Mouse (Mus musculus) left cerebral cortex, adult 18-20 months (tissue): ENCODE results near the gene Fcgbp. TPM values are rescaled to one million over a fixed set of nuclear protein-coding genes. Genes with fewer than 3 reads are reported as not detected.
"Not testable (repeated sequence)": the region's sequence is repeated elsewhere in the genome, so short reads cannot be mapped to it uniquely, and the experiment has no call there.

Experiments used
- DNase-seq, 2 experiments: peaks; one replicate each; pipeline ENCODE4 v3.0.0; 2021 to 2022; ENCODE audit warnings: low spot score in 2 of 2, mixed read lengths in 1 of 2
- total RNA-seq, 2 experiments: library from RNA; stranded (reverse); gene quantifications; 2 replicates each; pipeline ENCODE4 v1.2.3; 2021

The Fcgbp gene
- total RNA-seq, 2 experiments from 2014 or later, result 0.30 to 0.58 TPM

DNA sequence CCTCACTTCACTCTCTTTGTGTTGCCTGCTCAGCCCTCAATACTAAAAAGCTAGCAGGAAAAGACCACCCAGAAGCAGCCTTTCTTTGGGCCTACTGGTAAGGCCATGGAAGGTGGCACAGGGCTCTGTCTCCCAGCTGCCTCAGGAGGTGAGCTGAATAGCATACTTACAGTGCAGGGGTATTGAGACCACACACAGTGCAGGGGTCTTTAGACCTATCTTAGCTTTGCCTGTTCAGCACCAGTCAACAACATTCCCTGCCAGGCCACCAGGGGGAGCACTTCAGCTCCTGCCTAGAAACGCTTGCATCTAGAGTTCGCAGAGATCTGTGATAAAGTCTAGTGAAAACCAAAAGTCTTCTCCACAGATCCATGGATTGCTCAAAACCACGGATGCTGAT, 77.2 kb downstream of the Fcgbp start:
- peak; percentile 42 to 65 for DNase-seq

DNA sequence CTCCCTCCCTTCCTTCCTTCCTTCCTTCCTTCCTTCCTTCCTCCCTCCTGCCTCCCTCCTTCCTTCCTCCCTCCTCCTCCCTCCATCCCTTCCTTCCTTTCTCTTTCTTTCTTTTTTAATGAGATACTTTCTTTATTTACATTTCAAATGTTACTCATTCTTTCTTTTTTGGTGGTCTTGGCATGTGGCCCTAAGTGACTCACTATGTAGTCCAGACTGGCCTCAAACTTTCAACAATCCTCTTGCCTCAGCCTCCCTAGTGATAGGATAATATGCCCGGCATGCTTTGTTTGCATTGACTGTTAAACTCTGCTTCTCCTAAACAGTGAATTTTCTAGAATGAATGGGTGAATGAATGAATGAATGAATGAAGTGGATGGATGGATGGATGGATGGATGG, 78.8 kb downstream of the Fcgbp start:
- DNase-seq, result no peak

DNA sequence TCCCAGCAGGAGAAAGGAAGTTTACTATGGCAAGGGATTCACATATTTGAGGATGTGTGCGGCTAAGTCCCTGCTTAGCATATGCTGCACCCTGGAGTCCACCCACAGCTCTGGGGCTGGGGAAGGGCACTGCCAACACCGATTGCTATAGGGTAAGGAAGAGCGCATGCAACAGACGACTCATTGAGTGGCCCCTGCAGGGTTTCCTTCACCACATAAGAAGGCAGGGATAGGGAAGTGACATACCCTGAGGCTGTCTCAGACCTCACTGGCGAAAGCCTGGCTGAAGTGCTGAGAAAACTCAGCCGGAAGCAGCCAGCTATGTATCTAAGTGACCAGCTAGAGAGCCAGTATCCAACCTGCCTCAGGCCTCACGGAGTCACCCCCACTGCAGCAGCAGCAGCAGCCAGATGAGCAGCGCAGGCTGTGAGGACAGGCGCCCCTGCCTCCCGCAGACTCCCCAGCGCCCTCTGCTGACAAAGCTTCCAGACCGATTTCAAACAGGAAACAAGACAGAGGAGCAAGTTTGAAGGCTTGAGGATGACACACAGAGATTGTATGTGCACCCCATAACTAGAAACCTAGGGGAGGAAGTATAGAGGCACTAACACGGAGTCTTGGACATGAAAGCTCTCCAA, 80.7 kb downstream of the Fcgbp start:
- peak; percentile 49 to 59 for DNase-seq

DNA sequence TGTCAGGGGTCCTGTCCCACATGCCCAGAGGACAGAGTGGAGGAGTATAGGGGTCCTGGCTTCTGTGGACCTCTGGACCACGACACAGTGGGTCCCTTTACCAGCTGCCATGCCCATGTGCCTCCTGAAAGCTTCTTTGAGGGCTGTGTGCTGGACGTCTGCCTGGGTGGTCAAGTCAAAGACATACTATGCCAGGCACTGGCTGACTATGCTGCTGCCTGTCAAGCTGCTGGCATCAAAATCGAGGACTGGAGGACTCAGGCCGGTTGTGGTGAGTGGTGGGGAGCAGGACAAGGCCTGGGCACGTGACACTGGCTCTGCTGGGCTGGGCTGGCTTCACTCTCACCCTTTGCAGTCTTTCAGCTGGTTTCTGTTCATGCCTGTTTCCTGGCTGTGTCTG, 82.6 kb downstream of the Fcgbp start:
- not testable (repeated sequence) for DNase-seq

DNA sequence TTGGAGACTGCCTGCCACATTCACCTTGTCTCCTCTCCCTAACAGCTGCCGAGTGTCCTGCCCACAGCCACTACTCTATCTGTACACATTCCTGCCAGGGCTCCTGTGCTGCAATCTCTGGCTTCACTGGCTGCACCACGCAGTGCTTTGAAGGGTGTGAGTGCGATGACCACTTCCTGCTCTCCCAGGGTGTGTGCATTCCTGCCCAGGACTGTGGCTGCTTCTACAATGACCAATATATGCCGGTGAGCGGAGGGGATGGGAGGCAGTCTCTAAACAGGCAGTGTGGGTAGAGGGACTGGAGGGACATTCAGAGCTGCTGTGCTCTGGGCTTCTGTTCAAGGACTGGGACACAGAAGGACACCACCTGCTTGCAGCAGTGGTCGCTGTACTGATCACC, 88.3 kb downstream of the Fcgbp start:
- DNase-seq, result no peak

DNA sequence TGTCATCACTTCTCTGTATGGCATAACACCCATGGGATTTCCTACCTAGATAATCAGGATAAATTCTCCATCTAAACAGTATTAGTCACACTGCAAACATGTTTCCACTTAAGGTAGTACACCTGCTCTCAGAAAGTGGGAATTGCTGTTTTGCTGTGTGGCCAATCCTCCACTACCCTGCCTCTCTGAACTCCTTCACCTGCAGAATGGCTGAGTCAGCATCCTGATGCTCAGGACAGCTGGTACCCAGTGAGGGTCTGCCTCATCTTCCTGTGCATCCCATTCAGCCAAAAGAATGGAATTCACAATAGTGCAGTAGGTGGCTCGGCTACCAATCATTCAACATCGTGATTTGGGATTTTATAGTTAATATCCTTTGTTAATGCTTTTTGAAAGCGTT, 88.9 kb downstream of the Fcgbp start:
- no peak for DNase-seq

DNA sequence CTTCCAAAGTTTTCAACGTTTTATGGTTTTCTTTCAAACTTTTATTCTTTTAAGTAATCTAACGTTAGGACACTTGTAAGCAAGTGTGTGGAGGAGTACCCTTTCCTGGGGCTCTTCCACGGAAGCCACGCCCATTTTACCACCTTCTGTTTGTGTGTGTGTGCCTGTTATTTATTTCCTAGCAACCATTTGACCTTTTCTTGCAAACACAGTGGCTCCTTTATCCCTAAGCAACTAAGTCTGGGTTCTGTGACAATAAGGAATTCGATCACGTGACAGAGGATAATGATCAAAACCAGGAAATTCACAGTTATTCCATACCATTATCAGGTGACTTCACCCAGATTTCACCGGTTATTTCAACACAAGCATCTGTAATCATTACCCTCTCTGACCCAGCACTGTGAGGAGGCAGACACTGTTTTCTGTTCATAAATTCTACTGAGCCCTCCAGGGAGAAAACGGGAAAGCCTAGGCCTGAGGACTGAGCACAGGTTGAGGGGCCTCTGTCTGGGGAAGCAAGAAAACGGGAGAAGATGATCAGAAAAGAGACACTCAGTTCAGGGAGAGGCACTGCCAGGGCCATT, 90.2 kb downstream of the Fcgbp start:
- DNase-seq, result no peak

DNA sequence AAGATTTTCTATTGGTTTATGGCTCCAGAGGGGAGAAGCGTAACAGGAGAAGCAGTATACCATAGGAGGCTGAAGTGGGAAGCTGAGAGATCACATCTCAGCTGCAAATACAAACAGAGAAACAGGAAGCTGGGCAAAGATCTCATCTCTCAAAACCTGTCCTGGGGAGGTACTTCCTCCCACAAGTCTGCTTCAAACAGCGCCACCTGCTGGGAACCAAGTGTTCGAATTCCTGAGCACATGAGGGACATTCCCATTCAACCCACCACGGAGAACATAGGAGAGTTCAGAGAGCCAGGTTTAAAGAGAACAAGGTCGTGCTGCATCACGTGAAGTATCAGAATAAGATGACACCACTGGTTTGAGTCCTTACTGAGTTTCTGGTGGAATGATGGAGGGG, 94.4 kb downstream of the Fcgbp start:
- no peak for DNase-seq

DNA sequence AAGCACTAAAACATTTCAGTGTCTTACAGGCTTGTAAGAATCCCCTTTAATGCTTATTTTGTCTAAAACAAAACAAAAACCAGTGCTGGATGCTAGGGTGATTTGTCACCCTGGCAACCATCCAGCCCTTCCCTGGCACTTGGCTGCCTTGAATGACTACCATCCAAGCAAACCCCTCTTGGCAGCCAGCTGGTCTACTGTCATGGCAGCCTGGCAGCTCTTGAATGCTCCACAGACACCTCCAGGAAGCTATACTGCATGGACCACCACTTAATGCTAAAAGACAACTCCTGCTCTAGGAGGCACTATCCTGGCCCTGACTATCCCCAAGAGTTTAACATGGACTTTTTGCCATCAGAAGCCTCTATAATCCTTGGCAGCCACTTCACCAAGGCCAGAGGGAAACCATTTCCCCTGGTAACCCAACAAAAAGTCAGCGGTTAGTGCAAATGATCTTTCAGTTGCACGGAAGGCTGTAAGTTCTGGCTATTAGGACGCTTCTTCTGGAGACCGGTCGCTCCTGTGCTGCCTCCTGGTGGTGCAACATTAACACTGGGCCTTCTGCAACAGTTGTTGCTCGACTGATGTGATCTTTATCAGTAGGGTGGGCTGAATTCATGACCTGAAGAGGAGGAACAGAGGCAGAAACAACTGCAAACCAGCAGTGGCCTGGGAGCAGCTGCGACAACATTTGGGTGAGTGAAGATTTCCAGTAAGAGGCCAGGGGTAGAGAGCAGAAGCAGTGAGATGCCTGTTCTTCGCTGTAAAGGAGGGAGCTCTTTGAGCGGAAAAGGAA, 97.5 kb downstream of the Fcgbp start:
- peak; percentile 49 to 51 for DNase-seq

DNA sequence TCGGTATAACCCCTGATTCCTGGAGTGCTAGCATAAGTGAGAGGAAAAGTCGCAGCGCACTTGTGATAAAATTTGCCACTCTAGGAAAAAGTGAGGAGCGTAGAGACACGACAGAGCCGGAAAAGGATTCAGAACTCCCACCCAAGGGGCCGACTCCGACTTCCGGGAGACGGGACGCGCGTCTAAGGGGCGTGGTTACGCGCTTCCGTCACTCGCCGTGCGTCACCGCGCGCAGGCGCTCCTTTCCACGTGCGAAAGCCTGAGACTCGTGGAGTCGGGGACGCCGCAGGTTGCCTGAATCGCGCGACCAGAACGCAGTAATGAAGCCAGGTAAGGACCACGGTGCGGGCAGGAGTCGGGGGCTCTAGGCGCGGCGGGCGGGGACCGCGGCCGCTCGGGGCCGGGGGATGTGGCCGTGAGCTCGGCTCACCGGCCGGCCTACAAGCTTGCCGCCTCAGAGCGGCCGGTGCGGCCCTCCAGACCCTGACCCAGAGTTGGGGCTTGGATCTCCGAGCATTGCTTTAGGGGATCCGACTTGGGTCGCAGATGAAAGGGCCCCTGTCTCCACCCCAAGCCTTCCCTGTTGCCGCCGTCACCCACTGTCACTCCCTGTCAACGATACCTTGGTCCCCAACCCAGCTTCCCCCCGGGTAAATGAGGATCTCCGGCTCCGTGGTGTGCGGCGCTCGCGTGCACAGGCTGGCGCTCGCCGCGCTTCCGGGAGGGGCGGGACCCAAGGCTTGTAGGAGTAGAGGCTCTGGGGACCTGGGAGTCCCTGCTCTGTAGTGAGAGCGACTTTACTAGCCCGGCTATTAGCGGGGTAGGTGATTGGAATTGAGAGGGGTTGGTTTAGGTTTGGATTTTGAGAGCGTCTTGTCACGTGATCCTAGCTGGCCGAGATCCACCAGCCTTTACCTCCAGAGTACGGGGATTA, 98.7 kb downstream of the Fcgbp start, which contains the start of gene Fbl:
Gene Fbl, plus strand, starts transcription at position 222 of the 934 bp plus-strand sequence.
- peak; percentile 90 to 93 for DNase-seq

Other genes starting within 250 kb of the Fcgbp start
- 1 to 10 TPM; 5.1 to 5.6 TPM for gene Zfp59, start 232.6 kb upstream of the Fcgbp start, total RNA-seq
- 1 to 10 TPM in 1 of 2 experiments, under 1 TPM in 1; 0.96 to 1.3 TPM for gene Zfp607a, start 213.7 kb upstream of the Fcgbp start, total RNA-seq
- gene Zfp974, start 141.8 kb upstream of the Fcgbp start, total RNA-seq, result 10 to 100 TPM; 15.0 to 17.5 TPM
- 10 to 100 TPM; 21.4 to 22.0 TPM for gene Zfp780b, start 92.1 kb upstream of the Fcgbp start, total RNA-seq
- 1 to 10 TPM; 7.1 to 7.5 TPM for gene Zfp850, start 57.1 kb upstream of the Fcgbp start, total RNA-seq
- 100 to 1,000 TPM; 126 to 128 TPM for gene Psmc4, start 21.1 kb upstream of the Fcgbp start, total RNA-seq
- gene 9530053A07Rik, start 58.2 kb downstream of the Fcgbp start, total RNA-seq, result under 1 TPM in 1 of 2 experiments, not detected in 1; 0.09 TPM
- gene Fbl, start 98.5 kb downstream of the Fcgbp start, total RNA-seq, result 10 to 100 TPM; 47.8 to 60.2 TPM
- 10 to 100 TPM; 39.6 to 40.6 TPM for gene Dyrk1b, start 108.2 kb downstream of the Fcgbp start, total RNA-seq
- gene Eid2, start 196.6 kb downstream of the Fcgbp start, total RNA-seq, result 10 to 100 TPM; 62.3 to 65.2 TPM
- 10 to 100 TPM; 30.2 to 30.8 TPM for gene Eid2b, start 206.5 kb downstream of the Fcgbp start, total RNA-seq
- under 1 TPM in 1 of 2 experiments, not detected in 1; 0.44 TPM for gene Selenov, start 219.9 kb downstream of the Fcgbp start, total RNA-seq
- 1 to 10 TPM; 1.5 to 1.6 TPM for gene Dll3, start 231.0 kb downstream of the Fcgbp start, total RNA-seq
- 10 to 100 TPM; 36.8 to 43.2 TPM for gene Timm50, start 240.8 kb downstream of the Fcgbp start, total RNA-seq